Mouse (Mus musculus): ENCODE data around the gene Klhl29.
"Not testable (repeated sequence)": the region's sequence is repeated elsewhere in the genome, so short reads cannot be mapped to it uniquely, and the experiment has no call there.

The Klhl29 gene

GRCm38 (mm10) chr12:5358497-5358896, 17.0 kb downstream of the Klhl29 start:
- DNase-seq (ENCODE audit: low spot score) = no peak

DNA sequence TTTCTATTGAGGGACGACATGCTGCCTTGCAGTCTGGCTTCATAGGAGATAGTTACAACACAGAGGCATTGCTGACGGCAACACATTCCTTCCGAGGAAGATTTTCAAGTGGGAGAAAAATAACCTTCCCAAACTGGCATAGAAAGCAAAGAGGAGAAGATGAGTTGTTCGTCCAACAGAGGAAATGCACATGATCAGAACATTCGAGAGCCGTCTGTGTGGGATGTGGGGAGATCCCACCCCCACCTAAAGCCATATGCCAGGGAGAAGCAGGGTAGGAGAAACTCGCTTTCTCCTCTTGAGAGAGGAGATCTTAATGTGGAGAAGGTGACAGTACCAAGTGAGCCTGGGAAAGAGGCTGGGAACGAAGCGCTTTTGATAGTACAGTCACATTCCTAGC, 22.1 kb downstream of the Klhl29 start:
- DNase-seq (ENCODE audit: low spot score) = no peak

- no peak for DNase-seq (ENCODE audit: low spot score)
Observed at GRCm38 (mm10) chr12:5352771-5353170, 22.7 kb downstream of the Klhl29 start.

DNA sequence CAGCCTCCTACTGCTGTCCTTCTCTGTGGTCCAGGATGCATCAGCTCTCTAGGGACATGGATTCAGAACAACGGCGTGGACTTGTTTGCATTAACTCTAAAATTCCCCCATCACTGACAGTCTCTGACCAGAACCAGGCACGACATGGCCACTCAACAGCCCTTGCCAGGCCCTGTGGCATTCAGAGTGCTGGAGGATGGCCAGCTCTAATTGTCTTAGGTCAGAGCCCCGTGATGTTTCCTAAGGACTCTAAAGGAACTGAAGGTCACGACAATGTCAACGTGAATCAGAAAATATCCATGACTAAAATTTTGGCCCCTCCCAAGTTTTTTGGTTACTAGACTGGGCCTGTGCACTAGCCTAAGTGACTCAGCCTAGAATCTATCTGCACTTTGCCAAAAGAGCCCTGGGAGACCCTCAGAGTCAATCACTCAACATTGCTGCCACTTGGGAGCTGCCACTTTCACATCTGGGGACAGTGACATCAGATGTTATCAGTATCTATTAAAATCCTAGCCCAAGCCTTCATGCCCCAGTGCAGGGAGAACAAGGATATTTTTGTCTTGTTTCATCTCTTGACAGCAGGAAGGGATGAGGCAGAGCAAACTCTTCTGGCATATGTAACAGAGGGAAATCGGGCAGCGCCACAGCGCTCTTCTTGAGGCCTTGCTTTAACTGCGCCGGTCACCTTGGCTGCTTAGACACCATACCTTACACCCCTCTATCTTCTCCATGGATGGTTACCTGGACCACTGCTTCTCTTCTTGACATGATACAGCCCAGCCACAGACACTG, 24.8 kb downstream of the Klhl29 start:
- no peak for DNase-seq (ENCODE audit: low spot score)

DNA sequence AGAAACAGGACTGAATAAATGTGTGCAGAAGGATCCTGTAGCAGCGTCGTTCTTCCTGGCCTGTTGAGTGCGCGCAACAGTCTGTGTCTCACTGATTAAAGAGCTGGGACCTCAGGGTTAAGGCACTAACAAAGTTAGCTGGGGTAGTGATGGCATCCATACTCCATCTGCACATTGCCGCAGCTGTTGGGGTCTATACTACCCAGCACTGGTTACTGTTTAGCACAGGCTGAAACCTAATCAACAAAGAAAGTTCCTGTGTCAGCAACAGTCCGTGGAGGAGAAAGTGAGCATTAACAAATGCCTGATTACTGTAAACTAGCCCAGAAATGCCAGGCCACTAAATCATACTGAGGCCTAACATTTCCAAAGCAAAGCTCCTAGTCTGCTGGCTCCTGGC, 30.4 kb downstream of the Klhl29 start:
- no peak for DNase-seq (ENCODE audit: low spot score)

GRCm38 (mm10) chr12:5344457-5344856, 31.0 kb downstream of the Klhl29 start:
- not testable (repeated sequence) for DNase-seq (ENCODE audit: low spot score)

DNA sequence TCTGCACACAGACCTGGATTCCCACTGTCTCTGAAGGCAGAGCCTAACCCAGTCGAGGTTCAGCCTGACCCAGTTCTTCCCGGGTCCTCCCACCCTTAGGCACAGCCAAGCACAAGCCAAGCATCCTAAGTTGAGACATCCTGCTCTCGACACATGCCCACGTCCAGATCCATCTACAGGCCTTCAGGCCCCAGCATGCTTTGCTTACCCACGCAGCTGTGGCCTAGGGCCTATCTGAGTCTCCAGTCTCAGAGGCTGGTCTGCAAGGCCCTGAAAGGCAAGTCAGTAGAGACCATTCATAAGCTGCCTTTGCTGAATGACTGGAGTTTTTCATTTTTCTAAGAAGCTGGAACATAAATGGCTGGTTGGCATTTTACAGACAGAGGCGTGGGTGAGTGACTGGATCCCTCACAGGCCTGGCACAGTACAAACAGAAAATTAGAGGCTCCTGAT, 35.3 kb downstream of the Klhl29 start:
- no peak for DNase-seq (ENCODE audit: low spot score)

GRCm38 (mm10) chr12:5336927-5337712, 38.4 kb downstream of the Klhl29 start:
- DNase-seq (ENCODE audit: low spot score) = no peak

- DNase-seq (ENCODE audit: low spot score) = no peak
Observed at GRCm38 (mm10) chr12:5336331-5336730, 39.2 kb downstream of the Klhl29 start.

DNA sequence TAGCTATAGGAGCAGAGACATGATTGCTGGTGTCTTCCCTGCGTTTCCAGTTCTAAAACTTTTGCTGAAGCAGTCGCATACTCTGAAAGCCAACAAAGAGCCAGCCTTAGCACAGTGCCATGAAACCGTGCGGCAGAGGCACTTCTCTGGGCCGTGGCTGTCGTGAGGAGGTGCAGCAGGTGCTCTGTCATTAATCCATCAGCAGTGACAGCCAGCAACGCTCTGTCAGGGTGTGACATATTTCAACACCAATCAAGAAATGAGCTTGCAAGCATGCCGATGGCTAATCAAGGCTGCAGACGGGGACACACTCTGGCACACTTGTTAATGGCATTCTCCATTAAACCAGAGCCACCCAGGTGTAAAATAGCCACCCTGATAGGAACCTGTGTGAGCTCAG, 40.5 kb downstream of the Klhl29 start:
- DNase-seq (ENCODE audit: low spot score) = no peak

DNA sequence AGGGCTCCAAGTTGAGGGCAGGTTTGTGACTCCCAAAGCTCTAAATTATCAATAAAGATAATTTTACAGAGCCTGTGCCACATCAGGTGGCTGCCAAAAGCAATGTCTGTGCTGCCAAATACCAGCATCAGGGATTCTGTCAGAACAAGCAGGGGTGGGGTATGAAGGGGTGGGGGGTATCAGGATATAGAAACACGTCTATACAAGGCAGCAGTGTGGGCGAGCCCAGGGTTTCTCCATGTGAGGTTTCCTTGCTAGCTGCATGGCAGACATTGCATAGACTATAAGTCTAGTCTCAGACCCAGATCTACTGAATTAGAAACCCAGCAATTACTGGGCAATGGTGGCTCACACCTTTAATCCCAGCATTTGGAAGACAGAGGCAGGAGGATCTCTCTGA, 41.3 kb downstream of the Klhl29 start:
- DNase-seq (ENCODE audit: low spot score) = no peak

- no peak for DNase-seq (ENCODE audit: low spot score)
Observed at GRCm38 (mm10) chr12:5331810-5332484, 43.5 kb downstream of the Klhl29 start.

DNA sequence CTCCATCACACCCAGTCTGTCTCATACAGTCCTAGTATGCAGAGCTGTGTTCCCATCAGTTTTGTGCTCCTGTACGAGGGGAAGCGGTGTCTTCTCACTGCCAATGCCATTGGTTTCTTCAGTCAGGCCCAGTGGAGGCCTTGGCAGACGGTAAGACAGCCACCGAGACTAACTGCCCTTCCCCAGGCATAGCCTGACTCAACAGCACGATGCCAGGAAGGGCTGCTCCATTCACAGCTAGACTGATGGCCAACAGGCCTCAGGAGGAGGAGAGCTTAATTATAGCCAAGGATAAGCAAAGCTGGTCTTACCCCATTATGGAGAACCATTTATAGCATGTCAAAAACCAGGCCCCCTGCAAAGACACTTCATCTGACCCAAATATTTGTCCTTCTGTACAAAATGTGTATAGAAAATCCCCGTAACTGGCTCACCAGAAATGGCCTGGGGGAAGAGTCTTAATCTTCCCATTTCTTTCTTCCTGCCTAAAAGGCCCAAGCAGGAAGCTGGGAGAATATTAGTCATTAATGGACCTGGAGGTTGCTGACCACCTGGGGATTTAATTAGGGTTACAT, 44.9 kb downstream of the Klhl29 start:
- no peak for DNase-seq (ENCODE audit: low spot score)

- no peak for DNase-seq (ENCODE audit: low spot score)
Observed at GRCm38 (mm10) chr12:5322444-5323087, 52.9 kb downstream of the Klhl29 start.

- DNase-seq (ENCODE audit: low spot score) = no peak
Observed at GRCm38 (mm10) chr12:5321017-5321416, 54.5 kb downstream of the Klhl29 start.

DNA sequence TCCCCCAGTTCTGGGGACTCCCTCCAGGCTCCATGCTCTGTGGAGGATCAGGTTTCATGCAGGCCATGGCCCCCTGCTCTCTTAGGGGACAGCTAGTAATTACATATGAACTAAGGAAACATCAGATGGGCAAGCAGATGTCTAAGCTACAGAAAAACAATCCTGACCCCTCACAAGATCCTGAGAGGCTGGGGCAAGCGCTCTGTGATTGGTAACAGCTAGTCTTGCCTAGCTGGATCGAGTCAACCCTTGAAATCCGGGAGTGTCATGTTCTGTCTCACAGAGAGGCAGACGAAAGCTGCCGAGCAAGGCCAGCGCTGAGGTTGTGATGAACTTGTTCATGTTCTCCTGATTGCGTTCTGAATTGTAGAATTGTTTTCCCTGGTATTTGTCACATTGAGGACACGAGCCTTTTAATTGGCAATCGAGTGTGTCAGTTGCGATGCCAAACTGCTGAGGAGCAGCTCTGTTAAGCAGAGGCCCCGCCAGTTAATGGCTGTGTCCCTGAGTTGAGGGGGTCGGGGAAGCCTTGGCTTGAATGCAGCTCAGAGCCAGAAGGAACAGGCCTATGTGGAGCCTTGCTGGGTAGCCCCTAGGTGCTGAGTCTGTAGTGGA, 56.0 kb downstream of the Klhl29 start:
- DNase-seq (ENCODE audit: low spot score) = no peak

- no peak for DNase-seq (ENCODE audit: low spot score)
Observed at GRCm38 (mm10) chr12:5316029-5316567, 59.4 kb downstream of the Klhl29 start.

GRCm38 (mm10) chr12:5307923-5308322, 67.6 kb downstream of the Klhl29 start:
- DNase-seq (ENCODE audit: low spot score) = no peak

DNA sequence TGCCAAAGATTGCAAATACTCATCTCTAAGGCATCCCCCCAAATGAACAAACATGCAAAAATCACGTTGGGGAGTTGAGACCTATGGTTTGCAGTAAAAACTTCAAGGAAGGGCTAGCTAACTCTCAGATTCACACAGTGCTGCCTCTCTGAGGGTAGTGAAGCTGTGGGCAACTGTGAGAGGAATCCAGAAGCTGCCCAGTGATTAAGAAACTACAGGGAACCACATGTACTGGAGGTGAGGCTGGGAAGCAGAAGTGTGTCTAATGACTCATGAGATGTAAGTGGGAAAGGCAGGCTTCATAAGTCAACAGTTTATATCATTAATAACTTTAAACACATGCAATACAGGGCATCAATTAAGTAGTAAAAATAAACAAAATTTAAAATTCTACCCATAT, 70.0 kb downstream of the Klhl29 start:
- no peak for DNase-seq (ENCODE audit: low spot score)

DNA sequence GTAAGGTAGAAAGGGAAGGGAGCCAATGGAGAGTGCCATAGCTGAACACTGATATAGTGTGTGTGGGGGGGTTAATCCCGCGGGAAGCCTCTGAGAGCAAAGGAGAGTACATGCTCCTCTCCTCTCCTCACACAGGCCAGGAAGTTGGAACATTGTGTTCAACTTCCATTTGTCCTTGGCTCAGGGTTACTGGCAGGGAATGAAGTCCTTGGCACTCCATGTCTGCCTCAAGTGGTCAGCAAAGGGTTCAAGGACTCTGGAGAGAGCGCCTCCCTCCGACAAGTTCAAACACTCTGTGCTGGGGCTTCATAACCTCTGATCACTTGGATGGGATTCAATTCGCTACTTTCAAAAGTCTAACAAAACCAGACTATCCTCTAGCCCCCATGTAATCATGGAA, 71.6 kb downstream of the Klhl29 start:
- DNase-seq (ENCODE audit: low spot score) = no peak

GRCm38 (mm10) chr12:5303100-5303499, 72.4 kb downstream of the Klhl29 start:
- no peak for DNase-seq (ENCODE audit: low spot score)

Measured in urinary bladder, postnatal 14 days (tissue).